Mouse (Mus musculus) hindbrain, embryonic 13.5 days (tissue): ENCODE data around the gene Cct3. TPM values are rescaled to one million over a fixed set of nuclear protein-coding genes. Genes with fewer than 3 reads are reported as not detected.
A peak's percentile ranks its signal among the peaks of the same experiment; 100 is the strongest.
"Not testable (repeated sequence)": the region's sequence is repeated elsewhere in the genome, so short reads cannot be mapped to it uniquely, and the experiment has no call there.

Experiments used
- ATAC-seq: fragments of 200-750 bp; cut with Nextera tagmentation; 2 replicates; pipeline ENCODE4 v1.8.0; 2017; ENCODE audit warnings: moderate TSS enrichment; ENCODE audit not compliant: low FRiP score
- H3K27ac ChIP-seq: fragments of 300-500 bp; sonication (generic); 2 replicates; pipeline ENCODE4 v1.5.1; 2015; ENCODE audit warnings: inconsistent platforms, mild to moderate bottlenecking, moderate library complexity
- H3K27me3 ChIP-seq: fragments of 300-500 bp; sonication (generic); 2 replicates; pipeline ENCODE4 v1.6.1; 2015; ENCODE audit warnings: mild to moderate bottlenecking, inconsistent platforms
- H3K36me3 ChIP-seq: fragments of 300-500 bp; sonication (generic); 2 replicates; pipeline ENCODE4 v1.6.1; 2015; ENCODE audit warnings: mild to moderate bottlenecking, inconsistent platforms
- H3K4me1 ChIP-seq: fragments of 300-500 bp; sonication (generic); replicated peaks from 2 replicates; pipeline ENCODE4 v1.6.1; 2015; ENCODE audit warnings: inconsistent platforms
- H3K4me2 ChIP-seq: fragments of 300-500 bp; sonication (generic); 2 replicates; pipeline ENCODE4 v1.6.1; 2015; ENCODE audit warnings: inconsistent platforms, mild to moderate bottlenecking, moderate library complexity
- H3K4me3 ChIP-seq: fragments of 300-500 bp; sonication (generic); 2 replicates; pipeline ENCODE4 v1.5.1; 2015; ENCODE audit warnings: mild to moderate bottlenecking, inconsistent platforms
- H3K9ac ChIP-seq: fragments of 300-500 bp; sonication (generic); 2 replicates; pipeline ENCODE4 v1.6.1; 2015; ENCODE audit warnings: mild to moderate bottlenecking, inconsistent platforms
- H3K9me3 ChIP-seq: fragments of 300-500 bp; sonication (generic); 2 replicates; pipeline ENCODE4 v1.6.1; 2016; ENCODE audit warnings: inconsistent platforms
- WGBS: fragments of 180-500 bp; shearing (Covaris S2); methylation state at CpG from one replicate; pipeline ENCODE4 v1.1.7; 2015; 5-methylcytosine and 5-hydroxymethylcytosine counted together
- polyA plus RNA-seq: library from polyadenylated mRNA; unstranded; fragments of >200 nt; fragmentation: Nextera tagmentation; extraction: Ambion mirVana; gene quantifications from 2 replicates; pipeline ENCODE4 v1.2.1, GENCODE M21; 2015

The Cct3 gene
- polyA plus RNA-seq, 1 experiment from 2014 or later, result 495 TPM

GRCm38 (mm10) chr3:88367517-88367916 lies 70.6 kb downstream of the Cct3 start:
- H3K27ac ChIP-seq, result 0 out of 2 replicates have a peak overlapping the region, but pooled peaks have one; percentile 78
- peaks cover 13% of the 10 kb centered on the region for H3K4me1 ChIP-seq
- peak; percentile 63 for ATAC-seq
- H3K9ac ChIP-seq, H3K4me3 ChIP-seq, H3K4me2 ChIP-seq: not testable (repeated sequence)
- 51% methylated on average over 3 of the region's 7 CpGs for WGBS
- peaks cover 10% of the 10 kb centered on the region; the same call in 1 of the 2 replicates for H3K36me3 ChIP-seq
- H3K27me3 ChIP-seq, result peaks cover 26% of the 10 kb centered on the region
- H3K9me3 ChIP-seq, result peaks cover 11% of the 10 kb centered on the region

GRCm38 (mm10) chr3:88368511-88368910 lies 71.6 kb downstream of the Cct3 start:
- 88% methylated on average over 7 of the region's 7 CpGs for WGBS
- not testable (repeated sequence) for H3K36me3 ChIP-seq, H3K4me2 ChIP-seq, H3K9ac ChIP-seq, H3K4me3 ChIP-seq, ATAC-seq, H3K27ac ChIP-seq
- Histone ChIP-seq H3K4me1 (peaks cover 13% of the 10 kb centered on the region), H3K9me3 (peaks cover 11% of the 10 kb centered on the region), H3K27me3 (peaks cover 26% of the 10 kb centered on the region)

Other genes starting within 250 kb of the Cct3 start
- gene Naxe, start 238.6 kb upstream of the Cct3 start, polyA plus RNA-seq, result 151 and 163 TPM in 2 replicates
- not detected in 2 replicates for gene Ttc24, start 218.8 kb upstream of the Cct3 start, polyA plus RNA-seq
- gene Iqgap3, start 215.1 kb upstream of the Cct3 start, polyA plus RNA-seq, result 3.2 and 3.6 TPM in 2 replicates
- 14.5 and 14.8 TPM in 2 replicates for gene Mef2d, start 154.7 kb upstream of the Cct3 start, polyA plus RNA-seq
- gene Rhbg, start 42.4 kb upstream of the Cct3 start, polyA plus RNA-seq, result 0.22 and 0.32 TPM in 2 replicates
- gene Gm38392, start 9.9 kb upstream of the Cct3 start, polyA plus RNA-seq, result 0.29 and 0.70 TPM in 2 replicates
- 10.9 and 12.0 TPM in 2 replicates for gene Tsacc, start 117 bp upstream of the Cct3 start, polyA plus RNA-seq
- gene Glmp, start 27.9 kb downstream of the Cct3 start, polyA plus RNA-seq, result 122 and 129 TPM in 2 replicates
- 1.2 and 1.3 TPM in 2 replicates for gene Tmem79, start 39.0 kb downstream of the Cct3 start, polyA plus RNA-seq
- 66.2 and 69.1 TPM in 2 replicates for gene Smg5, start 39.1 kb downstream of the Cct3 start, polyA plus RNA-seq
- gene Paqr6, start 67.5 kb downstream of the Cct3 start, polyA plus RNA-seq, result 2.6 and 2.9 TPM in 2 replicates
- 0.19 TPM in 1 of 2 replicates, not detected in the other for gene Bglap3, start 75.6 kb downstream of the Cct3 start, polyA plus RNA-seq
- not detected in 2 replicates for gene Bglap2, start 81.6 kb downstream of the Cct3 start, polyA plus RNA-seq
- gene Bglap, start 87.3 kb downstream of the Cct3 start, polyA plus RNA-seq, result not detected in 2 replicates
- gene Pmf1, start 113.2 kb downstream of the Cct3 start, polyA plus RNA-seq, result 36.9 and 37.8 TPM in 2 replicates
- gene Slc25a44, start 128.0 kb downstream of the Cct3 start, polyA plus RNA-seq, result 32.5 and 32.8 TPM in 2 replicates
- gene Sema4a, start 164.1 kb downstream of the Cct3 start, polyA plus RNA-seq, result 25.5 and 27.4 TPM in 2 replicates
- gene Lmna, start 212.8 kb downstream of the Cct3 start, polyA plus RNA-seq, result 31.9 and 35.0 TPM in 2 replicates
- gene Mex3a, start 235.3 kb downstream of the Cct3 start, polyA plus RNA-seq, result 38.9 and 40.0 TPM in 2 replicates